Mouse (Mus musculus) subcutaneous adipose tissue, adult 2 months (tissue): ENCODE measurements around the gene Fxr2. TPM values are rescaled to one million over a fixed set of nuclear protein-coding genes. Genes with fewer than 3 reads are reported as not detected.

Source experiments
- polyA plus RNA-seq: library from polyadenylated mRNA; depleted of rRNA; stranded (reverse); fragments of >200 nt; gene quantifications from 2 replicates; pipeline ENCODE4 v1.2.3, GENCODE M21; 2012; ENCODE audit warnings: low replicate concordance; rRNA removed

Fxr2 gene
- 58.6 and 88.5 TPM in 2 replicates for polyA plus RNA-seq

GRCm38 (mm10) chr11:69632284-69633089 is at the start of gene Fxr2:
TSS of gene Fxr2 (plus strand) at chr11:69632990.

GRCm38 (mm10) chr11:69605726-69606490 is 26.9 kb upstream of the Fxr2 start, which contains the start of gene Atp1b2:
TSS of gene Atp1b2 (minus strand) at chr11:69605942.

GRCm38 (mm10) chr11:69617805-69618204 is 15.0 kb upstream of the Fxr2 start, which contains the start of gene Shbg:
TSS of gene Shbg (minus strand) at chr11:69617905.

GRCm38 (mm10) chr11:69621571-69622268 is 11.1 kb upstream of the Fxr2 start, which contains the start of gene Sat2:
TSS of gene Sat2 (plus strand) at chr11:69622024.

GRCm38 (mm10) chr11:69655264-69656064 is 22.7 kb downstream of the Fxr2 start, which contains the start of gene Sox15:
TSS of gene Sox15 (plus strand) at chr11:69655314.

GRCm38 (mm10) chr11:69662213-69662966 is 29.6 kb downstream of the Fxr2 start, which contains the start of gene Mpdu1:
TSS of gene Mpdu1 (minus strand) at chr11:69662642.

GRCm38 (mm10) chr11:69665961-69666664 is 33.3 kb downstream of the Fxr2 start, which contains the start of gene Cd68:
TSS of gene Cd68 (minus strand) at chr11:69666153.

GRCm38 (mm10) chr11:69672211-69672706 is 39.5 kb downstream of the Fxr2 start, which contains the start of gene Eif4a1:
TSS of gene Eif4a1 (minus strand) at chr11:69672423.

GRCm38 (mm10) chr11:69681314-69682208 is 48.8 kb downstream of the Fxr2 start, which contains the start of gene Senp3:
TSS of gene Senp3 (minus strand) at chr11:69682084.

GRCm38 (mm10) chr11:69685526-69686148 is 52.8 kb downstream of the Fxr2 start, which contains the start of gene Tnfsf13:
TSS of gene Tnfsf13 (minus strand) at chr11:69685784.

GRCm38 (mm10) chr11:69695361-69696181 is 62.8 kb downstream of the Fxr2 start, which contains the start of the genes Tnfsf12 and Tnfsfm13:
TSS of gene Tnfsf12 (minus strand) at chr11:69695849.
TSS of gene Tnfsfm13 (minus strand) at chr11:69696098.

Other genes starting within 250 kb of the Fxr2 start
- 180 and 191 TPM in 2 replicates for gene Naa38, start 237.5 kb upstream of the Fxr2 start, polyA plus RNA-seq
- gene Cyb5d1, start 237.4 kb upstream of the Fxr2 start, polyA plus RNA-seq, result 30.0 and 32.3 TPM in 2 replicates
- 50.9 and 97.6 TPM in 2 replicates for gene Tmem88, start 234.8 kb upstream of the Fxr2 start, polyA plus RNA-seq
- 8.0 and 17.4 TPM in 2 replicates for gene Kdm6b, start 219.3 kb upstream of the Fxr2 start, polyA plus RNA-seq
- gene Dnah2, start 83.9 kb upstream of the Fxr2 start, polyA plus RNA-seq, result 0.29 and 1.4 TPM in 2 replicates
- 0.49 and 29.6 TPM in 2 replicates for gene Efnb3, start 72.8 kb upstream of the Fxr2 start, polyA plus RNA-seq
- 15.8 and 19.8 TPM in 2 replicates for gene Wrap53, start 52.7 kb upstream of the Fxr2 start, polyA plus RNA-seq
- 68.6 and 188 TPM in 2 replicates for gene Trp53, start 52.6 kb upstream of the Fxr2 start, polyA plus RNA-seq
- gene Atp1b2, start 27.0 kb upstream of the Fxr2 start, polyA plus RNA-seq, result 28.5 and 39.7 TPM in 2 replicates
- gene Shbg, start 15.1 kb upstream of the Fxr2 start, polyA plus RNA-seq, result not detected in 2 replicates
- gene Sat2, start 11.0 kb upstream of the Fxr2 start, polyA plus RNA-seq, result 10.9 and 12.6 TPM in 2 replicates
- gene Sox15, start 22.3 kb downstream of the Fxr2 start, polyA plus RNA-seq, result 0.15 and 0.24 TPM in 2 replicates
- 144 and 237 TPM in 2 replicates for gene Mpdu1, start 29.7 kb downstream of the Fxr2 start, polyA plus RNA-seq
- gene Cd68, start 33.2 kb downstream of the Fxr2 start, polyA plus RNA-seq, result 56.3 and 61.7 TPM in 2 replicates
- gene Eif4a1, start 39.4 kb downstream of the Fxr2 start, polyA plus RNA-seq, result 319 and 587 TPM in 2 replicates
- gene Senp3, start 49.1 kb downstream of the Fxr2 start, polyA plus RNA-seq, result 85.1 and 101 TPM in 2 replicates
- 6.3 and 13.6 TPM in 2 replicates for gene Tnfsf13, start 52.8 kb downstream of the Fxr2 start, polyA plus RNA-seq
- 46.0 and 77.8 TPM in 2 replicates for gene Tnfsf12, start 62.9 kb downstream of the Fxr2 start, polyA plus RNA-seq
- 9.8 and 12.9 TPM in 2 replicates for gene Tnfsfm13, start 63.1 kb downstream of the Fxr2 start, polyA plus RNA-seq
- gene Polr2a, start 125.6 kb downstream of the Fxr2 start, polyA plus RNA-seq, result 15.1 and 47.7 TPM in 2 replicates
- gene Slc35g3, start 129.0 kb downstream of the Fxr2 start, polyA plus RNA-seq, result 0.10 and 0.21 TPM in 2 replicates
- gene Zbtb4, start 132.9 kb downstream of the Fxr2 start, polyA plus RNA-seq, result 44.2 and 58.0 TPM in 2 replicates
- 15.3 and 30.1 TPM in 2 replicates for gene Chrnb1, start 163.0 kb downstream of the Fxr2 start, polyA plus RNA-seq
- 9.8 and 16.7 TPM in 2 replicates for gene Fgf11, start 168.9 kb downstream of the Fxr2 start, polyA plus RNA-seq
- gene Tmem102, start 172.6 kb downstream of the Fxr2 start, polyA plus RNA-seq, result 0.16 and 7.0 TPM in 2 replicates
- gene Gm39566, start 182.3 kb downstream of the Fxr2 start, polyA plus RNA-seq, result not detected in 2 replicates
- gene Spem2, start 185.5 kb downstream of the Fxr2 start, polyA plus RNA-seq, result not detected in 2 replicates
- gene Spem1, start 189.2 kb downstream of the Fxr2 start, polyA plus RNA-seq, result 0.31 TPM in 1 of 2 replicates, not detected in the other
- 21.2 and 76.1 TPM in 2 replicates for gene Nlgn2, start 204.8 kb downstream of the Fxr2 start, polyA plus RNA-seq
- gene Tmem256, start 205.5 kb downstream of the Fxr2 start, polyA plus RNA-seq, result 256 and 336 TPM in 2 replicates
- 134 and 164 TPM in 2 replicates for gene Plscr3, start 213.4 kb downstream of the Fxr2 start, polyA plus RNA-seq
- 5.0 and 6.3 TPM in 2 replicates for gene Tnk1, start 225.7 kb downstream of the Fxr2 start, polyA plus RNA-seq
- gene Tmem95, start 245.0 kb downstream of the Fxr2 start, polyA plus RNA-seq, result not detected in 2 replicates
- 9.5 and 11.7 TPM in 2 replicates for gene Kctd11, start 248.4 kb downstream of the Fxr2 start, polyA plus RNA-seq